Mouse (Mus musculus) bone marrow macrophage, adult 2 months (primary cell): ENCODE results near the gene Sox5.

Experiments
- CTCF ChIP-seq: IDR thresholded peaks from 2 replicates; pipeline ENCODE4 v1.5.1; 2012; ENCODE audit warnings: low read depth, mild to moderate bottlenecking, low read length, moderate library complexity
- POLR2A ChIP-seq: IDR thresholded peaks from 2 replicates; pipeline ENCODE4 v1.6.1; 2012; ENCODE audit warnings: mild to moderate bottlenecking, low read depth, low read length, borderline replicate concordance

DNA sequence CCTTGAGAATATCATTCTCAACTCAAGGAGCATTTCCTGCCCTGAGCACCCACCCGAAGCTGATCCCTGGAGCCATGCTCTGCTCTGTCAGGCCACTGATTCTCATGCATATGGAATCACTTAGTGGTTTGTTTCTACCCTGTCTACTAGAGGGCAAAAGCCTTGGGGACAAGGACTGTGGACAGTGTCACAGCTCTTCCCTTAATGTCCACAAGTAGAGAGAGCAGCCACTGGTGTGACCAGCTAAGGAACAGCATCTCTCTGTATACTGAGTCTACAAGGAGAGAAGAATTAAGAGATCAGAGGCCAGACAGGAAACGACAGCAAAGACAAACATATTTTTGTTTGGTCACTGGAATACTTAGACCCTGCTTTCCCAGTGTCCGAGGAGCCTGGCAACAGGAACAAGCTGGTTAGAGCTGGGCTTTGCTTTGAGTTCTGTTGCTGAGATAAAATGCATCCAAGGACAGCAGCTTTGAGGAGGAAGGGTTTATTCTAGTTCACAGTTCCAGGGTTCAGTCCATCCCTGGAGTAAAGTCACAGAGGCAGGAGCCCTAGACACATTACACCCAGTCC is 40.6 kb downstream of the Sox5 start:
- TF ChIP-seq POLR2A (no peak), CTCF (no peak)
